In the genomic region with DNA sequence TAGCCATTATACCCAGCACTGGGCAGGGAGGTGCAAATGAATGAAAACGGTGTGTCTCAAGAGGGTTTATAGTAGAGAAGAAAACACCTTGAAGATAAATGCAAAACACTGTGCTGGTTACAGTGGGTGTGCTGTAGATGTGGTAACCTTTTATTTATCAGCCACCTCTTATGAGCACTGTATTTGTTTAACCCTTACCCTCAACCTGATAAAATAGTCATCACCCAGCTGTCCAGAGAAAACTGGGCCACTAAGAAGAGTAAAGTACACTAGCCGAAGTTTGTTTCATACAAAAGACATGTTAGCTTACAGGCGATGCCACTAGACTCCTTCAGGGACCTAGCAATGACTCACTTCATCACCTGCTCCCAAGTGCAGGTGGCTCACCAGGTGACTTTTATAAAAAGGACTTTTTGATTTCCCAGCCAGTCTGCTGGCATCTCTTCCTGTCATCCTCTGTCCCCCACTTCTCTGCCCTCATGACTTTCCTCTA, we compare ENCODE assay signal across 23 mouse cellular contexts. TPM values are rescaled to one million over a fixed set of nuclear protein-coding genes. Genes with fewer than 3 reads are reported as not detected.
DNase-seq lines count a peak whose midpoint lies in the region; ATAC-seq lines count a peak whose summit lies in the region.
"Had no signal": no experiment of that assay in that cellular context is flagged by ENCODE, and none has a peak within 500 bp of the region (broad histone marks: within the 10 kb centered on the region; RNA-seq: fewer than 3 reads in every experiment).

No protein-coding gene starts in this region.

- H3K4me3 ChIP-seq in embryonic facial prominence, embryonic 13.5 days: no peak overlapping the region
- no peak overlapping the region for H3K4me3 ChIP-seq in embryonic facial prominence, embryonic 10.5 days
- H3K4me3 ChIP-seq in liver, embryonic 15.5 days (replicated peaks): no peak overlapping the region
- no peak overlapping the region for H3K4me3 ChIP-seq in embryonic facial prominence, embryonic 15.5 days (replicated peaks)
- no peak overlapping the region for H3K4me3 ChIP-seq in stomach, embryonic 15.5 days (replicated peaks)
- no peak overlapping the region for H3K4me3 ChIP-seq in heart, embryonic 10.5 days
- H3K4me3 ChIP-seq: erythroblast, embryonic 14.5 days; limb, embryonic 12.5 days; neural tube, embryonic 12.5 days had no signal

- no peaks in the 10 kb centered on the region for H3K27me3 ChIP-seq in embryonic facial prominence, embryonic 13.5 days
- H3K27me3 ChIP-seq in embryonic facial prominence, embryonic 10.5 days (replicated peaks; ENCODE audit: low read depth, poor library complexity, severe bottlenecking): peaks cover 7% of the 10 kb centered on the region; the same call in 1 of the 2 replicates
- H3K27me3 ChIP-seq in liver, embryonic 15.5 days: no peaks in the 10 kb centered on the region
- H3K27me3 ChIP-seq in embryonic facial prominence, embryonic 15.5 days: no peaks in the 10 kb centered on the region
- no peaks in the 10 kb centered on the region for H3K27me3 ChIP-seq in stomach, embryonic 15.5 days (replicated peaks)
- no peaks in the 10 kb centered on the region for H3K27me3 ChIP-seq in heart, embryonic 10.5 days (ENCODE audit: insufficient read depth, poor library complexity, severe bottlenecking)
- H3K27me3 ChIP-seq: heart, embryonic 15.5 days; hindbrain, embryonic 15.5 days; neural tube, embryonic 12.5 days had no signal

- H3K27ac ChIP-seq in embryonic facial prominence, embryonic 13.5 days: no peak overlapping the region; the same call in 1 of the 2 replicates
- no peak overlapping the region for H3K27ac ChIP-seq in embryonic facial prominence, embryonic 10.5 days (replicated peaks)
- H3K27ac ChIP-seq in liver, embryonic 15.5 days (replicated peaks): peak overlapping the region; percentile 46; the same call in 1 of the 2 replicates
- H3K27ac ChIP-seq in embryonic facial prominence, embryonic 15.5 days (replicated peaks): peak overlapping the region; percentile 55; the same call in 1 of the 2 replicates
- H3K27ac ChIP-seq in stomach, embryonic 15.5 days: peak overlapping the region; percentile 69; the same call in 1 of the 2 replicates
- no peak overlapping the region for H3K27ac ChIP-seq in heart, embryonic 10.5 days
- H3K27ac ChIP-seq: gastrocnemius, adult 2 months; limb, embryonic 12.5 days; neural tube, embryonic 12.5 days had no signal

- ATAC-seq in embryonic facial prominence, embryonic 13.5 days (ENCODE audit: insufficient number of reproducible peaks, insufficient read depth, low FRiP score, low TSS enrichment, low read depth): no peak
- peak; percentile 38; the same call in 1 of the 2 replicates for ATAC-seq in liver, embryonic 15.5 days (ENCODE audit: insufficient read depth)
- no peak for ATAC-seq in embryonic facial prominence, embryonic 15.5 days (ENCODE audit: insufficient number of reproducible peaks, low FRiP score, low TSS enrichment, low read depth)
- ATAC-seq in stomach, embryonic 15.5 days (ENCODE audit: insufficient read depth, low FRiP score, low read depth): no peak
- ATAC-seq: forebrain, embryonic 14.5 days had no signal

- H3K9ac ChIP-seq in embryonic facial prominence, embryonic 13.5 days: no peak overlapping the region
- no peak overlapping the region for H3K9ac ChIP-seq in liver, embryonic 15.5 days
- H3K9ac ChIP-seq in embryonic facial prominence, embryonic 15.5 days: no peak overlapping the region
- no peak overlapping the region for H3K9ac ChIP-seq in stomach, embryonic 15.5 days
- H3K9ac ChIP-seq: heart, embryonic 15.5 days; hindbrain, embryonic 15.5 days; limb, embryonic 12.5 days; neural tube, embryonic 12.5 days had no signal

- H3K4me2 ChIP-seq in embryonic facial prominence, embryonic 13.5 days: peak overlapping the region; percentile 22; the same call in 1 of the 2 replicates
- H3K4me2 ChIP-seq in liver, embryonic 15.5 days: peak overlapping the region; percentile 5; the same call in 1 of the 2 replicates
- no peak overlapping the region for H3K4me2 ChIP-seq in embryonic facial prominence, embryonic 15.5 days (replicated peaks)
- H3K4me2 ChIP-seq in stomach, embryonic 15.5 days: no peak overlapping the region; the same call in 1 of the 2 replicates

- no peaks in the 10 kb centered on the region for H3K9me3 ChIP-seq in embryonic facial prominence, embryonic 13.5 days
- no peaks in the 10 kb centered on the region for H3K9me3 ChIP-seq in embryonic facial prominence, embryonic 10.5 days
- no peaks in the 10 kb centered on the region for H3K9me3 ChIP-seq in liver, embryonic 15.5 days (replicated peaks)
- no peaks in the 10 kb centered on the region for H3K9me3 ChIP-seq in embryonic facial prominence, embryonic 15.5 days (replicated peaks)
- no peaks in the 10 kb centered on the region for H3K9me3 ChIP-seq in stomach, embryonic 15.5 days
- H3K9me3 ChIP-seq in heart, embryonic 10.5 days: no peaks in the 10 kb centered on the region
- H3K9me3 ChIP-seq: heart, embryonic 15.5 days; hindbrain, embryonic 15.5 days; limb, embryonic 12.5 days; megakaryocyte, embryonic 14.5 days; neural tube, embryonic 12.5 days had no signal

- no peaks in the 10 kb centered on the region for H3K36me3 ChIP-seq in embryonic facial prominence, embryonic 13.5 days
- no peaks in the 10 kb centered on the region for H3K36me3 ChIP-seq in embryonic facial prominence, embryonic 10.5 days (replicated peaks)
- no peaks in the 10 kb centered on the region for H3K36me3 ChIP-seq in liver, embryonic 15.5 days (replicated peaks)
- no peaks in the 10 kb centered on the region for H3K36me3 ChIP-seq in embryonic facial prominence, embryonic 15.5 days
- no peaks in the 10 kb centered on the region for H3K36me3 ChIP-seq in stomach, embryonic 15.5 days
- no peaks in the 10 kb centered on the region for H3K36me3 ChIP-seq in heart, embryonic 10.5 days
- H3K36me3 ChIP-seq: heart, embryonic 15.5 days; hindbrain, embryonic 15.5 days; limb, embryonic 12.5 days; neural tube, embryonic 12.5 days had no signal

- DNase-seq in embryonic facial prominence, embryonic 10.5 days (ENCODE audit: low spot score): no peak
- no peak for DNase-seq in liver
- DNase-seq in heart, embryonic 10.5 days (ENCODE audit: low spot score): no peak
- DNase-seq in embryo, embryonic 9.5 days (ENCODE audit: extremely low spot score): no peak
- DNase-seq: adrenal gland, postnatal 14 days; cerebellum, postnatal 36 days; gastrocnemius, adult 2 months; heart, postnatal 4 days; kidney, adult 11 months; lung, adult 2 months; right cerebral cortex, postnatal 25 days; thymus, adult 2 months had no signal

- peaks cover 14% of the 10 kb centered on the region for H3K4me1 ChIP-seq in embryonic facial prominence, embryonic 13.5 days
- H3K4me1 ChIP-seq in embryonic facial prominence, embryonic 10.5 days: peaks cover 19% of the 10 kb centered on the region
- peaks cover 24% of the 10 kb centered on the region for H3K4me1 ChIP-seq in liver, embryonic 15.5 days (replicated peaks)
- peaks cover 22% of the 10 kb centered on the region for H3K4me1 ChIP-seq in embryonic facial prominence, embryonic 15.5 days
- peaks cover 6% of the 10 kb centered on the region; the same call in 1 of the 2 replicates for H3K4me1 ChIP-seq in stomach, embryonic 15.5 days
- peaks cover 16% of the 10 kb centered on the region for H3K4me1 ChIP-seq in heart, embryonic 10.5 days

- 84% methylated on average over 3 of the region's 3 CpGs for WGBS in embryonic facial prominence, embryonic 13.5 days
- 86% methylated on average over 3 of the region's 3 CpGs for WGBS in embryonic facial prominence, embryonic 10.5 days
- 71% methylated on average over 3 of the region's 3 CpGs for WGBS in liver, embryonic 15.5 days (ENCODE audit: insufficient replicate concordance)
- 78% methylated on average over 3 of the region's 3 CpGs for WGBS in embryonic facial prominence, embryonic 15.5 days
- WGBS in stomach, embryonic 15.5 days: 73% methylated on average over 3 of the region's 3 CpGs
- 79% methylated on average over 3 of the region's 3 CpGs for WGBS in heart, embryonic 10.5 days

RNA-seq across cellular contexts. Expression of a gene that starts 21.0 kb away (rescaled TPM):
- polyA plus RNA-seq in embryonic facial prominence, embryonic 13.5 days (2015; fragmentation: Nextera tagmentation; extraction: Ambion mirVana): 12.6 and 13.7 TPM in 2 replicates
- 6.6 and 8.1 TPM in 2 replicates for polyA plus RNA-seq in embryonic facial prominence, embryonic 10.5 days (2016; fragmentation: Nextera tagmentation; extraction: Ambion mirVana)
- polyA plus RNA-seq in liver, embryonic 15.5 days (2015; fragmentation: Nextera tagmentation; extraction: Ambion mirVana): 3.7 and 4.2 TPM in 2 replicates
- polyA plus RNA-seq in embryonic facial prominence, embryonic 15.5 days (2015; fragmentation: Nextera tagmentation; extraction: Ambion mirVana): 17.5 and 18.4 TPM in 2 replicates
- polyA plus RNA-seq in stomach, embryonic 15.5 days (2015; fragmentation: Nextera tagmentation; extraction: Ambion mirVana): 21.2 and 23.3 TPM in 2 replicates
- polyA plus RNA-seq in heart, embryonic 10.5 days (2016; fragmentation: Nextera tagmentation; extraction: Ambion mirVana): 3.8 and 4.8 TPM in 2 replicates

Comparison
In these comparisons a context has a peak if more than half of its experiments do, and no peak if none do; other contexts are left out.
1. H3K27ac ChIP-seq: peak in liver, embryonic 15.5 days (single experiment), embryonic facial prominence, embryonic 15.5 days (single experiment) and stomach, embryonic 15.5 days (single experiment); none in embryonic facial prominence, embryonic 13.5 days (single experiment), embryonic facial prominence, embryonic 10.5 days (single experiment) and heart, embryonic 10.5 days (single experiment).
2. H3K4me2 ChIP-seq: peak in embryonic facial prominence, embryonic 13.5 days (single experiment) and liver, embryonic 15.5 days (single experiment); none in embryonic facial prominence, embryonic 15.5 days (single experiment) and stomach, embryonic 15.5 days (single experiment).